Mouse (Mus musculus) G1E (cell line): ENCODE measurements around the gene Psenen.

ENCODE experiments used
- CTCF ChIP-seq: IDR thresholded peaks from 2 replicates; pipeline ENCODE4 v1.5.1; 2012; ENCODE audit warnings: low read depth, low read length, inconsistent platforms, mixed read lengths
- GATA1 ChIP-seq: IDR thresholded peaks from 2 replicates; pipeline ENCODE4 v1.6.1; 2012; ENCODE audit warnings: borderline replicate concordance, low read length, inconsistent platforms, mixed read lengths
- TAL1 ChIP-seq: conservative IDR thresholded peaks from 2 replicates; pipeline ENCODE4 v1.6.1; 2012; ENCODE audit warnings: low read depth, low read length, inconsistent platforms, mixed read lengths

GRCm38 (mm10) chr7:30599933-30600353 is 36.5 kb upstream of the Psenen start:
- TF ChIP-seq CTCF = no peak
- TF ChIP-seq GATA1 = no peak
- TF ChIP-seq TAL1 = no peak
